Mouse (Mus musculus): ENCODE data around the gene Dennd5a.

DNA sequence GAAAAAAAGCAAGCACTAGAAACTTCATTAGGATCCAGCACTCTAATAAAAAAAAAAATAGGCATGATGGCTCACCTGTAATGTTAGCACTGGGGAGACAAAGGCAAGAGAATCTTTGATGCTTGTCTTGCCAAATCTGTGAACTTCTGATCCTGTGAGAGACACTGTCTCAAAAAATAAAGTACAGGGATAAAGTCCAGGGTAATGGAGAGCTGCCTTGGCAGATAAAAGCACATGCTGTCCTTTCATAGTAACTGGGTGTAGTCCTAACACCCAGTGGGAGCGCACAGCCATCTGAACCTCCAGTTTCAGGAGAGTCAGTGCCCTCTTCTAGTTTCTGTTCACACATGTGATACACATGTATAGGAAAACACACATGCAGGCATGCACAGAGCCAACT is 31.0 kb upstream of the Dennd5a start:
- TF ChIP-seq CTCF (IDR thresholded peaks at IDR 0.05; ENCODE audit: borderline replicate concordance, extremely low read depth, insufficient read depth, insufficient read length) (no peak), POLR2A (IDR thresholded peaks at IDR 0.05; ENCODE audit: borderline replicate concordance, extremely low read depth, insufficient read depth, insufficient read length, poor library complexity, severe bottlenecking) (no peak)

Data from brain, embryonic 14.5 days (tissue).